Comparison of ENCODE assay signal across 29 mouse cellular contexts in the genomic region with DNA sequence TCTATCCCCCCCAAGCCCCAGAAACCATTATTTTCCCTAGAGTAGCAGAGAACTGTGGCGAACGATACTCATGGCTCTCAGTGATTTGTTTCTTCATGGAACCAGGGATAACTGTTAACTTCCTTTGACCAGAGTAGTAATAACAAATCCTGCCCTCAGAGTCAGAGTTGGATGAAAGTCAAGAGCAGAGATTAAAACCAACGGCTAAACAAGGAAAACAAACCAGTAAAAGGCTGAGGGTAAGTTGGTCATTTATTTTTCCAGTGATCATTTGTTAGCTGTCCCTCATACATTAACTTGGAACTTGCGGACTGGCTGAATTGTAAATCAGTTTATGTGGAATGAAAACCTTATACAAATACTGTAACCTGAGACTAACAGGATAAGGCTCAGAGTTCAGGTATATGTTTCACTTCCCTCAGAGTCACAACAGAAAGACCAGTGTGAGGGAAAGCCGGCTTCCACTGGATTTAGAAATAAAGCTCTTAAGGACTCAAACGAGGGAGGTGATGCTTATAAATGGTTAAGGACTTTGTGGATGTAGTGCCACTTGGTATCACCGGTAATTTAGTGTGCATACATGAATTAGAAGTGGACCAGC. TPM values are rescaled to one million over a fixed set of nuclear protein-coding genes. Genes with fewer than 3 reads are reported as not detected.
DNase-seq lines count a peak whose midpoint lies in the region; ATAC-seq and TF ChIP-seq lines count a peak whose summit lies in the region.
"Had no signal": no experiment of that assay in that cellular context is flagged by ENCODE, and none has a peak within 500 bp of the region (broad histone marks: within the 10 kb centered on the region; RNA-seq: fewer than 3 reads in every experiment).

No protein-coding gene starts in this region.

- no peaks in the 10 kb centered on the region for H3K36me3 ChIP-seq in kidney, embryonic 14.5 days (ENCODE audit: control insufficient read depth, insufficient read depth, low read length)
- no peaks in the 10 kb centered on the region for H3K36me3 ChIP-seq in kidney, embryonic 16.5 days (ENCODE audit: insufficient read depth, low read length)
- H3K36me3 ChIP-seq in forebrain, embryonic 14.5 days (ENCODE audit: control insufficient read depth, insufficient read depth, low read length) = no peaks in the 10 kb centered on the region
- H3K36me3 ChIP-seq in thymus, adult 2 months (ENCODE audit: control insufficient read depth, insufficient read depth, low read length) = no peaks in the 10 kb centered on the region
- H3K36me3 ChIP-seq: embryonic facial prominence, embryonic 12.5 days; forebrain, embryonic 12.5 days; heart, embryonic 15.5 days; hindbrain, embryonic 10.5 days; hindbrain, embryonic 13.5 days had no signal

- peak; percentile 20; the same call in 1 of the 2 replicates for ATAC-seq in kidney, embryonic 14.5 days (ENCODE audit: low FRiP score, low TSS enrichment)
- peak; percentile 63 for ATAC-seq in kidney, embryonic 16.5 days (ENCODE audit: low FRiP score, low TSS enrichment)
- ATAC-seq in forebrain, embryonic 14.5 days = no peak
- ATAC-seq: CD4-positive, CD25-positive, alpha-beta regulatory T cell, adult 4 months; forebrain, embryonic 16.5 days; hindbrain, embryonic 16.5 days had no signal

- H3K9ac ChIP-seq in kidney, embryonic 14.5 days (ENCODE audit: low read depth, low read length) = no peak overlapping the region
- no peak overlapping the region for H3K9ac ChIP-seq in kidney, embryonic 16.5 days (replicated peaks; ENCODE audit: low read length)
- no peak overlapping the region for H3K9ac ChIP-seq in forebrain, embryonic 14.5 days (ENCODE audit: low read length)
- H3K9ac ChIP-seq: embryonic facial prominence, embryonic 12.5 days; forebrain, embryonic 12.5 days; heart, embryonic 15.5 days; hindbrain, embryonic 13.5 days had no signal

- H3K27me3 ChIP-seq in kidney, embryonic 14.5 days (ENCODE audit: control insufficient read depth, insufficient read depth, low read length) = no peaks in the 10 kb centered on the region
- no peaks in the 10 kb centered on the region for H3K27me3 ChIP-seq in kidney, embryonic 16.5 days (ENCODE audit: insufficient read depth, low read length)
- H3K27me3 ChIP-seq in forebrain, embryonic 14.5 days (replicated peaks; ENCODE audit: control insufficient read depth, insufficient read depth, low read length) = no peaks in the 10 kb centered on the region
- H3K27me3 ChIP-seq in thymus, adult 2 months (ENCODE audit: control insufficient read depth, insufficient read depth, low read length) = no peaks in the 10 kb centered on the region
- H3K27me3 ChIP-seq: embryonic facial prominence, embryonic 12.5 days; forebrain, embryonic 12.5 days; heart, embryonic 15.5 days; hindbrain, embryonic 13.5 days had no signal

- no peak overlapping the region for H3K27ac ChIP-seq in kidney, embryonic 14.5 days (ENCODE audit: low read depth, low read length)
- peak overlapping the region; percentile 16; the same call in 1 of the 2 replicates for H3K27ac ChIP-seq in kidney, embryonic 16.5 days (ENCODE audit: low read length)
- H3K27ac ChIP-seq in forebrain, embryonic 14.5 days (ENCODE audit: low read depth, low read length) = no peak overlapping the region
- no peak overlapping the region for H3K27ac ChIP-seq in thymus, adult 2 months (ENCODE audit: control insufficient read depth, insufficient read depth, low read length)
- H3K27ac ChIP-seq: embryonic facial prominence, embryonic 12.5 days; forebrain, embryonic 12.5 days; heart, embryonic 15.5 days; hindbrain, embryonic 10.5 days; hindbrain, embryonic 13.5 days had no signal

- no peak overlapping the region for H3K4me2 ChIP-seq in kidney, embryonic 14.5 days (replicated peaks; ENCODE audit: low read depth, low read length)
- no peak overlapping the region for H3K4me2 ChIP-seq in kidney, embryonic 16.5 days (replicated peaks; ENCODE audit: low read depth, low read length)
- H3K4me2 ChIP-seq in forebrain, embryonic 14.5 days (ENCODE audit: low read length) = no peak overlapping the region
- H3K4me2 ChIP-seq: embryonic facial prominence, embryonic 12.5 days; forebrain, embryonic 12.5 days; heart, embryonic 11.5 days; heart, embryonic 15.5 days; hindbrain, embryonic 13.5 days had no signal

- H3K4me3 ChIP-seq in kidney, embryonic 14.5 days (ENCODE audit: low read length) = no peak overlapping the region
- no peak overlapping the region for H3K4me3 ChIP-seq in kidney, embryonic 16.5 days (ENCODE audit: low read length)
- no peak overlapping the region for H3K4me3 ChIP-seq in forebrain, embryonic 14.5 days (ENCODE audit: low read depth, low read length)
- no peak overlapping the region for H3K4me3 ChIP-seq in thymus, adult 2 months (ENCODE audit: control insufficient read depth, insufficient read depth, low read length)
- H3K4me3 ChIP-seq: embryonic facial prominence, embryonic 12.5 days; erythroblast, embryonic 14.5 days; forebrain, embryonic 12.5 days; heart, embryonic 15.5 days; hindbrain, embryonic 10.5 days; hindbrain, embryonic 13.5 days had no signal

- TF ChIP-seq CTCF in thymus, adult 2 months (IDR thresholded peaks at IDR 0.05; ENCODE audit: borderline replicate concordance, control insufficient read depth, extremely low read depth, insufficient read depth, low read length, poor library complexity) = no peak

- TF ChIP-seq POLR2A in thymus, adult 2 months (IDR thresholded peaks at IDR 0.05; ENCODE audit: control insufficient read depth, extremely low read depth, insufficient read depth, low read length, poor library complexity) = no peak

- H3K9me3 ChIP-seq in kidney, embryonic 14.5 days (ENCODE audit: control insufficient read depth, low read length) = no peaks in the 10 kb centered on the region
- no peaks in the 10 kb centered on the region for H3K9me3 ChIP-seq in kidney, embryonic 16.5 days (ENCODE audit: low read length)
- no peaks in the 10 kb centered on the region for H3K9me3 ChIP-seq in forebrain, embryonic 14.5 days (replicated peaks; ENCODE audit: control insufficient read depth, low read length)
- H3K9me3 ChIP-seq: embryonic facial prominence, embryonic 12.5 days; forebrain, embryonic 12.5 days; heart, embryonic 15.5 days; hindbrain, embryonic 10.5 days; hindbrain, embryonic 13.5 days had no signal

- DNase-seq in kidney, adult 11 months = peak; percentile 15
- no peak for DNase-seq in kidney, postnatal 4 days
- DNase-seq in kidney, postnatal 25 days = no peak
- no peak for DNase-seq in forebrain, embryonic 14.5 days (ENCODE audit: low spot score)
- DNase-seq in thymus, adult 2 months = no peak
- DNase-seq: adrenal gland, adult 2 months; adrenal gland, postnatal 25 days; cerebellum, adult 11-12 months; cerebellum, adult 8-10 months; cerebellum, postnatal 10 days; cerebellum, postnatal 36 days; embryo, embryonic 11 days; gastrocnemius, postnatal 10 days; gastrocnemius, postnatal 36 days; heart, postnatal 10 days; heart, postnatal 36 days had no signal

- H3K4me1 ChIP-seq in kidney, embryonic 14.5 days (ENCODE audit: control insufficient read depth, insufficient read depth, low read length) = no peaks in the 10 kb centered on the region
- no peaks in the 10 kb centered on the region for H3K4me1 ChIP-seq in kidney, embryonic 16.5 days (ENCODE audit: insufficient read depth, low read length)
- H3K4me1 ChIP-seq in forebrain, embryonic 14.5 days (ENCODE audit: control insufficient read depth, insufficient read depth, low read length) = no peaks in the 10 kb centered on the region
- no peaks in the 10 kb centered on the region for H3K4me1 ChIP-seq in thymus, adult 2 months (replicated peaks; ENCODE audit: control insufficient read depth, insufficient read depth, low read length)
- H3K4me1 ChIP-seq: embryonic facial prominence, embryonic 12.5 days; forebrain, embryonic 12.5 days; heart, embryonic 15.5 days; hindbrain, embryonic 10.5 days; hindbrain, embryonic 13.5 days had no signal

- 34% methylated on average over 7 of the region's 7 CpGs for WGBS in kidney, embryonic 14.5 days
- 31% methylated on average over 7 of the region's 7 CpGs for WGBS in kidney, embryonic 16.5 days
- WGBS in forebrain, embryonic 14.5 days = 86% methylated on average over 7 of the region's 7 CpGs
- WGBS in thymus, adult 2 months = 87% methylated on average over 7 of the region's 7 CpGs

RNA-seq across cellular contexts. Expression of a gene that starts 22.4 kb away (rescaled TPM):
- 20.4 and 29.9 TPM in 2 replicates for polyA plus RNA-seq in kidney, embryonic 14.5 days (2014; fragmentation: Nextera tagmentation; extraction: Ambion mirVana)
- polyA plus RNA-seq in kidney, embryonic 16.5 days (2015; fragmentation: Nextera tagmentation; extraction: Ambion mirVana) = 16.8 and 18.7 TPM in 2 replicates
- polyA plus RNA-seq in forebrain, embryonic 14.5 days (2014; fragmentation: Nextera tagmentation; extraction: Ambion mirVana) = 10.7 and 11.7 TPM in 2 replicates
- polyA plus RNA-seq in thymus, adult 2 months (2012; rRNA removed) = 5.5 and 6.6 TPM in 2 replicates

RNA-seq across cellular contexts. Expression of a gene that starts 36.8 kb away (rescaled TPM):
- polyA plus RNA-seq in kidney, embryonic 14.5 days (2014; fragmentation: Nextera tagmentation; extraction: Ambion mirVana) = 1.2 and 3.7 TPM in 2 replicates
- polyA plus RNA-seq in kidney, embryonic 16.5 days (2015; fragmentation: Nextera tagmentation; extraction: Ambion mirVana) = 17.4 and 18.5 TPM in 2 replicates
- polyA plus RNA-seq in forebrain, embryonic 14.5 days (2014; fragmentation: Nextera tagmentation; extraction: Ambion mirVana) = 0.03 TPM in 1 of 2 replicates, not detected in the other
- polyA plus RNA-seq in thymus, adult 2 months (2012; rRNA removed) = 0.53 and 0.59 TPM in 2 replicates
- polyA plus RNA-seq: cortical plate, adult 2 months; erythroblast, embryonic 14.5 days; forebrain, embryonic 12.5 days; heart, embryonic 11.5 days; hindbrain, embryonic 10.5 days had no signal
